Mouse (Mus musculus) lung, postnatal 14 days (tissue): ENCODE results near the gene Bcar1.

Experiments
- DNase-seq: peaks from one replicate; pipeline ENCODE4 v3.0.0; 2021

The Bcar1 gene

GRCm38 (mm10) chr8:111666751-111667150 is 76.9 kb downstream of the Bcar1 start:
- DNase-seq = no peak

- DNase-seq = peak; percentile 90
These were observed 81.1 kb downstream of the Bcar1 start for GRCm38 (mm10) chr8:111662473-111662872.
